Mouse (Mus musculus): ENCODE measurements around the gene Jam2.

Gene Jam2

DNA sequence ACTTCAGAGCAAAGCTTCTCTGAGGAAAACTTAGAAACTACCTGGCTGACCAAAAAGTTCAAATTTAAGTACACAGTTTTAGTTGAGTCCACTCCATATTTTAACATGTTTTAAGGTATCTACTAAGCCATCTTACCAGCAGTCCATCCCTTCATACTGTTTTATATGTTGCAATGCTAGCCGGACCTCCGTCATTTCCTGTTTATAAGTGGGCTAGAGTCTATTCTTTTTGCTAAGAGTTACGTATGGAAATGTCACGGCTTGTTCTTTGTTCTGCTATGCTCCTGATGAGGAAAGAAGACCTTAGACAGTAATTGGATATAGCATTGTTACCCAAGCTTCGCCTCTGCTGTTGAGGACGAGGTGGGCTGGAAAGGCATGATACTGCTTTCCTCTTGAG lies 79.6 kb downstream of the Jam2 start:
- no peak for DNase-seq

DNA sequence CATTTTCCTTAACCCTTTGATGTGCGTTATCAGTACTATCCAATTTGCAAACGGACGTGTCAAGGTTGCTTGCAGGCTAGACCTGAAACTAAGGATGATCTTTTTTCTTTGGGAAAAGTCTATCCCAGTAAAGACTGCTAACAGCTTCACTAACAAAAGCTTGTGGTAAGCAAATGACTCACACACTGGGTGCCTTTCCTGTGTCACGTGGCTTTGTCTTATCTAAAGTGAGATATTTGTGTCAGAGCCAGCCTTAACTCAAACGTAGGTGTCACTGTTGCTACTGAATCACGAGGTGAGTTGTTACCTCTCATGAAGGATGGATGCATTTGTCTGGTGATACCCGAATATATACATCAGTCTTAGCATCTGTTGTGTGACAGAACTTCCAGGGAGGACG lies 90.7 kb downstream of the Jam2 start:
- DNase-seq: no peak

DNA sequence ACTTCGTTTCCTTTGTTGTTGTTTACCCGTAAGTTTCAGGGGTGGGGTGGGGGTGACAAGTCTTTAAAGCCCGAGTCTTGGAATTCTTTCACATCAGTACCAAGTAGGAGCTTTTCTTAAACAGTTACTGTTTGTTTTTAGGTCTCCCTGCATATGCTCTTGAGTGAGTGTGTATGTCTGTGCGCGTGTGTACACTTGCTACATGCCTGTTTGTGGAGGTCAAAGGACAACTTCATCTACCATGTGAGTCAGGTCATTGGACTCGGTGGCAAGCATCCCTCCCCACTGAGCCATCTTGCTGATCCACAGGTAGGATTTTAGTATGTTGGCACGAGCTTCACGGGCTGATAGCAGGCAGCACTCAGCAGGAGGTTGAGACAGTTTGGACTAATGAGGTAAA lies 99.9 kb downstream of the Jam2 start:
- no peak for DNase-seq

DNA sequence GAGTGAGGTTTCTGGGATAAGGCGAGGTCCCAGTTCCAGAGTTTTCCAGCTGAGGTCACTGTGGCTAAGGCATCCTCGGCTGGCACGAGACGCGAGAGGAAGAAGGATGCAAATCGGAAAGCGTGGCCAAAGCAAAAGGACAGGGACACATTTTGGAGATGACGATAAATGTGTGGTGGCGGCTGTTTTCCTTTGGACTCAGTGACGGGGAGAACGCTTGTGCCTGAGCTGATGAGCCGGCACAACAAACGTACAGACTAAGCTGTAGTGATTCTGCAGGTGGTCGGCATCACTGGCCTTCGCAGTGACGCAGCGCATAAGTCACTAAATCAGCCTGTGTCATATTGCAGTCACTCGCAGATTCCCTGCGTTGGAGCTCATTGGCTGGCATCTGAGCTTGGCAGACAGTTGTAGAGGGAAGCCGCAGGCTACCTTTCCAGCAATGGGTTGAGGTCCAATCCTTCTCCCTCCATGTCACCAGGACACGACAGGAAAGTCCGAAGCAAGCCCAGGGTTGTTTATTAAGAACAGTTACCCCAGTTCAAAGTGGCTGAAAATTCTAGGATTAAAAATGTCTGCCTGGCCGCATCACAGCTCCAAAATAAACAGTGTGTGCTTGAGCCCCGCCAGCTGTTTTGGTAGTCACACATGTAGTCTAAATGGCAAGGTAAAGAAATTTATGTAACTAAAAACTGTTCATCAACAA lies 101.2 kb downstream of the Jam2 start:
- peak; percentile 17 to 21 for DNase-seq
